Mouse (Mus musculus) lung, postnatal 0 days (tissue): Measurements from ENCODE around the gene Cygb. TPM values are rescaled to one million over a fixed set of nuclear protein-coding genes. Genes with fewer than 3 reads are reported as not detected.

Experiments
- ATAC-seq: fragments of 200-750 bp; cut with Nextera tagmentation; 2 replicates; pipeline ENCODE4 v1.8.0; 2017; ENCODE audit warnings: moderate library complexity
- DNase-seq: peaks from one replicate; pipeline ENCODE4 v3.0.0-alpha.2; 2016; ENCODE audit warnings: low spot score
- H3K27ac ChIP-seq: fragments of 300-500 bp; sonication (generic); 2 replicates; pipeline ENCODE4 v1.5.1; 2014; ENCODE audit warnings: antibody characterized with exemption, mild to moderate bottlenecking, low read length, mixed read lengths
- H3K27me3 ChIP-seq: fragments of 300-500 bp; sonication (generic); replicated peaks from 2 replicates; pipeline ENCODE4 v1.6.1; 2014; ENCODE audit warnings: low read length, mixed read lengths; ENCODE audit not compliant: insufficient read depth
- H3K36me3 ChIP-seq: fragments of 300-500 bp; sonication (generic); 2 replicates; pipeline ENCODE4 v1.6.1; 2014; ENCODE audit warnings: low read length, mixed read lengths; ENCODE audit not compliant: insufficient read depth
- H3K4me1 ChIP-seq: fragments of 300-500 bp; sonication (generic); 2 replicates; pipeline ENCODE4 v1.6.1; 2014; ENCODE audit warnings: antibody characterized with exemption, low read depth, low read length, mixed read lengths; ENCODE audit not compliant: insufficient read depth
- H3K4me2 ChIP-seq: fragments of 300-500 bp; sonication (generic); replicated peaks from 2 replicates; pipeline ENCODE4 v1.6.1; 2014; ENCODE audit warnings: low read depth, mild to moderate bottlenecking, low read length, moderate library complexity, mixed read lengths
- H3K4me3 ChIP-seq: fragments of 300-500 bp; sonication (generic); 2 replicates; pipeline ENCODE4 v1.5.1; 2014; ENCODE audit warnings: low read depth, low read length
- H3K9ac ChIP-seq: fragments of 300-500 bp; sonication (generic); replicated peaks from 2 replicates; pipeline ENCODE4 v1.6.1; 2014; ENCODE audit warnings: low read depth, mild to moderate bottlenecking
- H3K9me3 ChIP-seq: fragments of 300-500 bp; sonication (generic); 2 replicates; pipeline ENCODE4 v1.6.1; 2016; ENCODE audit warnings: low read length, mixed read lengths
- CTCF ChIP-seq: IDR thresholded peaks from 2 replicates; pipeline ENCODE4 v1.5.1; 2016; ENCODE audit warnings: antibody characterized with exemption, mild to moderate bottlenecking
- EP300 ChIP-seq: IDR thresholded peaks from 2 replicates; pipeline ENCODE4 v1.6.1; 2016; ENCODE audit warnings: antibody characterized with exemption, mild to moderate bottlenecking, control low read depth
- WGBS: fragments of 180-500 bp; shearing (Covaris S2); extraction: QIAGEN DNeasy Blood & Tissue Kit; methylation state at CpG from one replicate; pipeline ENCODE4 v1.1.7; 2014; 5-methylcytosine and 5-hydroxymethylcytosine counted together
- polyA plus RNA-seq: library from polyadenylated mRNA; unstranded; fragments of >200 nt; fragmentation: Nextera tagmentation; extraction: Ambion mirVana; gene quantifications from 2 replicates; pipeline ENCODE4 v1.2.1, GENCODE M21; 2015

Cygb gene
- polyA plus RNA-seq, 1 experiment from 2014 or later: 32.0 TPM

GRCm38 (mm10) chr11:116683777-116684176, 29.7 kb upstream of the Cygb start:
- ATAC-seq: peak; percentile 34; the same call in 1 of the 2 replicates
- H3K4me2 ChIP-seq: no peak overlapping the region

DNA sequence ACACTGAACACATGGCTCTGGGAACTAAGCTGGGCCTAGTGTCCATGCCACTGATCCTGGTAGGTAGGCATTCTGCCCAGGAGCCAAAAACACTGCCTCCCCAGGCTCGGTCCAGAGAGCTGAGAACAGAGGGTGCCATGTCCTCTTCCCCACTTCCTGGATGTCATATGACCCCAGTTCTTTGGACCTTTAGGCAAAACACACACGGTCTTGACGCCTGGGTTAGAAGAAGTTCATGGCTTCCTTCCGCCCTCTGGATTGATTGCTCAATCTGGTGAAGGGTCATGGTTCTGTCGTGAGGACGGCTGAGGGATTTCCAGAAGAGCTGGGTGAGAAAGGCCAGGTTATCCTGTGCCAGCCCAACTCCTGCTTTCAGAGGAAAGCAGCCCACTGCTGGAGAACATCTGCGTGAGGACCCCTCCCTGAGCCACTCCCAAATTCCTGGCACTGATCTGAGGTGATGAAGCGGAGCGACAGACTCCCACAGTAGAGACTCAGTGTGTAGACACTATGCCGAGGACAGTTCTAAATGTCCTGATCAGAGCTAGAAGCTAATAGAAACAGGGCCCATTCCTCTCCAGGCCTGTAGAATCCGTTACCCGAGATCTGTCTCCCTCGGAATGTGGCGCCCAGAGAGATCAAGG, 28.5 kb upstream of the Cygb start:
- TF ChIP-seq CTCF (no peak), EP300 (no peak)
- no peaks in the 10 kb centered on the region for H3K36me3 ChIP-seq

More at GRCm38 (mm10) chr11:116683777-116684176, 29.7 kb upstream of the Cygb start:
- Histone ChIP-seq H3K4me3 (no peak overlapping the region), H3K36me3 (no peaks in the 10 kb centered on the region), H3K27me3 (no peaks in the 10 kb centered on the region), H3K27ac (no peak overlapping the region), H3K9me3 (no peaks in the 10 kb centered on the region), H3K9ac (no peak overlapping the region), H3K4me1 (no peaks in the 10 kb centered on the region)
- no peak for TF ChIP-seq CTCF
- TF ChIP-seq EP300: no peak
- WGBS: 57% methylated on average over 4 of the region's 4 CpGs
- DNase-seq: no peak

DNA sequence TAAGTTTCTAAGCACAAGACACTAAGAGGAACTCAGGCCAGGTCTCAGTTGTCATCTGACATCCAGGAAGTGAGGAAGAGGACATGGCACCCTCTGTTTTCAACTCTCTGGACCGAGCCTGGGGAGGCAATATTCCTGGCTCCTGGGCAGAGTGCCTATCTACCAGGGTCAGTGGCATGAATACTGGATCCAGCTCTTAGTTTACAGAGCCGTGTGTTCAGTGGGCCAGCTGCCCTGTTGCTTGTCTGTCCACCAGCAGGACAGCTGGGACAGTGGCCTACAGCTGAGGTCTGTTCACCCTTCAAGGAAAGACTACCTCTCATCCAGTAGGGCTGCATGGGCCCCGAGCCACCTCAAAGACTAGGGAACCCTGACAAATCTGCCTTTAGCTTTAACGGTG, 27.0 kb upstream of the Cygb start:
- no peak overlapping the region for H3K27ac ChIP-seq
- DNase-seq: no peak
- no peaks in the 10 kb centered on the region for H3K9me3 ChIP-seq
- H3K4me2 ChIP-seq: no peak overlapping the region
- H3K36me3 ChIP-seq: peaks cover 12% of the 10 kb centered on the region
- WGBS: 68% methylated on average over 4 of the region's 4 CpGs
- H3K4me3 ChIP-seq: no peak overlapping the region
- H3K9ac ChIP-seq: no peak overlapping the region
- H3K27me3 ChIP-seq: no peaks in the 10 kb centered on the region
- ATAC-seq: no peak
- H3K4me1 ChIP-seq: no peaks in the 10 kb centered on the region
- TF ChIP-seq CTCF (no peak), EP300 (no peak)

More for the DNA sequence above, 28.5 kb upstream of the Cygb start:
- ATAC-seq: peak; percentile 28
- no peak overlapping the region for H3K4me3 ChIP-seq
- DNase-seq: no peak
- H3K9ac ChIP-seq: no peak overlapping the region
- H3K4me1 ChIP-seq: no peaks in the 10 kb centered on the region
- 0 out of 2 replicates have a peak overlapping the region, but pooled peaks have one; percentile 12 for H3K27ac ChIP-seq
- H3K9me3 ChIP-seq: no peaks in the 10 kb centered on the region
- WGBS: 47% methylated on average over 14 of the region's 14 CpGs
- H3K4me2 ChIP-seq: no peak overlapping the region
- H3K27me3 ChIP-seq: no peaks in the 10 kb centered on the region

- ATAC-seq: no peak
- H3K36me3 ChIP-seq: peaks cover 14% of the 10 kb centered on the region
- no peak overlapping the region for H3K27ac ChIP-seq
- no peak overlapping the region for H3K4me3 ChIP-seq
- TF ChIP-seq CTCF (no peak), EP300 (no peak)
- no peak for DNase-seq
- no peaks in the 10 kb centered on the region for H3K27me3 ChIP-seq
- WGBS: 75% methylated on average over 24 of the region's 24 CpGs
- no peak overlapping the region for H3K9ac ChIP-seq
- H3K9me3 ChIP-seq: no peaks in the 10 kb centered on the region
- no peaks in the 10 kb centered on the region for H3K4me1 ChIP-seq
- H3K4me2 ChIP-seq: no peak overlapping the region
Observed at GRCm38 (mm10) chr11:116680321-116681091, 26.4 kb upstream of the Cygb start.

- Histone ChIP-seq H3K4me1 (no peaks in the 10 kb centered on the region), H3K9me3 (no peaks in the 10 kb centered on the region), H3K27me3 (no peaks in the 10 kb centered on the region), H3K9ac (no peak overlapping the region), H3K27ac (no peak overlapping the region), H3K4me2 (no peak overlapping the region), H3K36me3 (peaks cover 20% of the 10 kb centered on the region), H3K4me3 (no peak overlapping the region)
- 92% methylated on average over 6 of the region's 6 CpGs for WGBS
- no peak for DNase-seq
- ATAC-seq: no peak
- no peak for TF ChIP-seq CTCF
Observed at GRCm38 (mm10) chr11:116679148-116679547, 25.0 kb upstream of the Cygb start.

- Histone ChIP-seq H3K4me3 (no peak overlapping the region), H3K4me2 (no peak overlapping the region), H3K27ac (0 out of 2 replicates have a peak overlapping the region, but pooled peaks have one; percentile 5), H3K27me3 (no peaks in the 10 kb centered on the region), H3K36me3 (peaks cover 26% of the 10 kb centered on the region), H3K9ac (no peak overlapping the region), H3K9me3 (no peaks in the 10 kb centered on the region), H3K4me1 (no peaks in the 10 kb centered on the region; the same call in 1 of the 2 replicates)
- 61% methylated on average over 8 of the region's 8 CpGs for WGBS
- ATAC-seq (no peak), DNase-seq (no peak)
- TF ChIP-seq EP300 (no peak), CTCF (no peak)
Observed at GRCm38 (mm10) chr11:116677711-116678441, 23.8 kb upstream of the Cygb start.
